Mouse (Mus musculus) adrenal gland, adult (tissue): ENCODE measurements at regions not wholly inside any gene's neighbourhood (a gene's known extent, or its start where the extent isn't known, plus 50 kb on each side); places are given as distances from the start of the nearest gene placed in this dataset.

Source experiments
- DNase-seq, 2 experiments: peaks; one replicate each; pipeline ENCODE4 v3.0.0; 2022 to 2023; ENCODE audit warnings: low spot score in 1 of 2; ENCODE audit not compliant: inconsistent age in 2 of 2

- DNase-seq = no peak
Observed at GRCm38 (mm10) chr11:113021533-113021932, 239.5 kb downstream of the Sox9 start.

- DNase-seq = peak; percentile 42 to 51
Observed at GRCm38 (mm10) chr11:113026994-113027393, 245.0 kb downstream of the Sox9 start.

DNA sequence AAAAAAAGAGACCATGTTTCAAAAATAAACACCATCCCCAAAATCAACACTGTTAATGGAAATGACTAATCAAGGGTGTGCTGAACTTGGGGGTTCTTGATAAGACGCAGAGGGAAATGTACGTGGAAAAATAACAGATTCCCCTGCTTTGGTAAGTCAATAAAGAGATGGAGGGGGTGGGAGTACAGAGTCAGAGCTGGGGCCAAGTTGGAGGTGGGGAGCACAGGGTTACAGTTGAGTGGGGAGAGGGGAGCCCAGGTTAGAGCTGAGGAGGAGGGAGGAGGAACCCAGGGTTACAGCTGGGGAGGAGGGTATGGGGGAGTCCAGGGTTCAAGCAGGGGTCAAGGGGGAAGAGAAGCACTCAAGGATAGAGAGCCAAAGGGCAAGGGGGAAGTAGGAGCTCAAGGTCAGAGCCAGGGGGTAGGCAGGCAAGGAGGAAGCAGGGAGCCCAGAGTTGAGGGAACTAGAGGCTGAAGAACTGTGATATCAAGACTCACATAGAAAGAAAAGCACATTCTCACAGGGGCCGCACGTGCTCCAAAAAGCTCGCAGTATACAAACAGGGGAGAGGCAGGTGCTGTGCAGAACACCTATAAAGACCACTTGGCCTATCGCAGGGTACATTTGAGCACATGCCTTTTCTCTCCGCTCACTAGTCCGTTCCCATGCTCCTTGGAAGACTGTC, 246.4 kb downstream of the Sox9 start:
- no peak for DNase-seq

GRCm38 (mm10) chr11:113031405-113031804, 249.4 kb downstream of the Sox9 start:
- peak in 1 of 2 experiments; percentile 46 for DNase-seq

DNA sequence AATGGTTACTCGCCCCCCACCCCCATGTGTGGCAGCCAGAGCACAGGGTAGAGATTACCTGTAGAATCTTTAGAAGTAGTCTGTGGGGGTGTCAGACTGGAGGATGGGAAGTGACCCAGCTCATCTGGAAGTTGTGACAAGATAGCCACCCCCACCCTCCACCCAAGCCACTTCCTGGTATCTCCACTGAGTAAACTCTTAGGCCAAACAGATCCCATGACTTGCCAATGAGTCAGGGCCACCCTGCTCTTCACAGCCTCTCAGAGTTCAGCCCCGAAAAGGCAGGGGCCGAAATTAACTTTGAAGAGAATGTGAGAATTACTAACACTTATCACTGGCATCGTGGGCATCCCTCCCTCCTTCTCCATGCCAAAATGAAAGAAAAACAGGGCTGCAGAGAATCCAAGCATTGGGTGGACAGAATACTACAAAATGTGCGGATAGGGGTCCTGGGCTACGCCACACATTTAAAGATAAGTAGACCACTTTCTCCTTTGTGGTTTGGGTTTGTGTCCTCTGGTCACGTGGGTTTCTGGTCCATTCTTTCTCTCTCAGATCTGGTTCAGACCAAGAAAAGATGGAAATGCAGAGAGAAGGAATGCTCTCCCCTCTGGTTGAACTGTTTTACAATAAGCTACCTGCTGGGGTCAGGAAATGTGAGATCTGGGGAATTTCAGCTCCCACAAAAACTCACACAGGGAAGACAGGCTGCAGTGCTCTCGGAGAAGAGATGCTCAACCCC, 250.6 kb downstream of the Sox9 start:
- no peak for DNase-seq

DNA sequence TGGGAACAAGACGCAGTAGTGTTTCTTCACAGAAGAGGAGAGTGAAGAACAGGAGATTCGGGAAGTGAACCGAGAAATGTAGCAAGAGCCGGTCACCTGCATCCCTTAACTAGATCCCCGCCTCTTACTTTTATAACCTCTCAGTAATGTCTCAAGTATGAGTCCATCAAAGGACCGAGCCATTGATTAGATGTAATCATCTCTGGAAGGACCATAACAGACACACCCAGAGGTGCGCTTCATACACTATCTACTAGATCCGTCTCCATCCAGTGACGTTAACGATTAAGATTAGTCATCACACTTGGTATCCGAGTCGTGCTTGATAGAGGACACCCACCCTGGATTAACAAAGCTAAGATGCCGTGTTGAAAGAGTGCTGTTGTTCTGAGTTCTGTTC, 252.9 kb downstream of the Sox9 start:
- no peak for DNase-seq

DNA sequence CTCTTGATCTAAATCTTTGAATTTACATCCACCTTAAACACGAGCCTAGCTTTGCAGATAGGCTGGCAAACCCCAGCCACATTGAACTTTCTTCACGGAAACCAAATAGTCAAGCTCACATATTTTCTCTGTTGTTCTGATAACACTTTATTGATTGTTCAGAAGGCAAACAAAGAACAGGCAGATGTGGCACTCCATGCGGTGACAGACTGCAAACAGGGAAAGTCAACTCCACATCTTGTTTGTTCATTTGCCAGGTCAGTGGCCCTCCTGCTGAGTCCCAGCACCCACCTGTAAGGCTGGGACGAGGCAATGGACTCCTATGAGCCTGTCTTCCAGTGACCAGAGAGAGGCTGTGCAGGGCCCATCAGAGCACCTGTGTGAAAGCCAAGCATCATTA, 255.7 kb downstream of the Sox9 start:
- no peak for DNase-seq

GRCm38 (mm10) chr11:113042710-113043109, 260.7 kb downstream of the Sox9 start:
- peak in 1 of 2 experiments; percentile 51 for DNase-seq

DNA sequence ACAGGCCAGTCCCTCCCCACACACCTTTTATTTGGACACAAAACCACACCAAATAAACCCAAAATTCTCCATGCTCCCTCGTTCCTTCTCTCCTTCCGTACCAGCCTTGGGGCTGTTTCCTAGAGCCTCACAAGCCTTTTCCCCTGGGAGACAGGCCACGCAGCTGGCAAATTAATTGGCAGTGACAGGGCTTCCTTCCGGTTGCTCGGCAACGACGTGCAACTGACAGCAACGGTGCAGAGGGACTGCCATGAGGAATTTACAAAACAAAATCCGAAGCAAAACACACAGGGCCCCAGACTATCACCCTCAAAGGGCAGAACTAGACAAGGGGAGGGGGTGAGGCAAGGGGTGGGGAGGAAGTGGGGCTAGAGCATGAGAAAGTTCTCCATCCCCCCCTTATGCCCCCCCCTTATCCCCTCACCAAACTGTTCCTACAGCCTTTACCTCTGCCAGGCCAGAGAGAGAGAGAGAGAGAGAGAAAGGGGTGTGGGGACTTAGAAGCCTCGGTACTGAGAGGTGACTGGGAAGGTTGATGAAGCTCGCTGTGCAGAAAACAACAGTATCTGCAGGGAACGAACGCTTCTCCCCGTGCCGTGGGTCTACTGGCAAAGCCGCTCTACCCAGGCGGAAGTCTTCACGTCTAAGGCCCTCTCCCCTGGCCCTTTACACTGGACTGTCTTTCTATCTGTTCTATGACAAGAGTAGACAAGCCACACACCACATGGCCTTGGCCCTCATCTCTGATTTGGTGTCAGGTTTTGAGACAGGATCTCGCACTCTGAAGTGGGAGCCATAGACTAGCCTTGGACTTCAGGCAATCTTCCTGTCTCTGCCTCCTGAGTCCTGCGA, 264.4 kb downstream of the Sox9 start:
- DNase-seq = peak; percentile 50 to 72

DNA sequence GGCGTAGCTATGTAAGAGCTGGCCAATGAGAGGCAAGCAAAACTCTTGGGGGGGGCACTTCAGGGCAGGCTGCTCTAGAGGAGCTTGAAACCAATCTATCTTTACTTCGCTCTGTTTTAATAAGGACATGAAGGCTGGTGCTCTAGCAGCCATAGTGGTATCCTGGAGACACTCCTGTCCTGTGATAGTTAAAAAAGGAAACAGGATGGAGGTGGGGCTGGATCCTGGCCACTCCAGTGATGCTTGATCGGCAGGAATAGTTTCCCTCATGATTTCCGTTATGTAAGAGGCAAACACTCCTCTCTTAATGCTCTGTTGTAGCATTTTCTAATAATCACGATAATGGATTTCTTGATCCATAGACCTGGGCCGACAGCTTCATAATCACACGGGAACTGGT, 266.1 kb downstream of the Sox9 start:
- DNase-seq = no peak

DNA sequence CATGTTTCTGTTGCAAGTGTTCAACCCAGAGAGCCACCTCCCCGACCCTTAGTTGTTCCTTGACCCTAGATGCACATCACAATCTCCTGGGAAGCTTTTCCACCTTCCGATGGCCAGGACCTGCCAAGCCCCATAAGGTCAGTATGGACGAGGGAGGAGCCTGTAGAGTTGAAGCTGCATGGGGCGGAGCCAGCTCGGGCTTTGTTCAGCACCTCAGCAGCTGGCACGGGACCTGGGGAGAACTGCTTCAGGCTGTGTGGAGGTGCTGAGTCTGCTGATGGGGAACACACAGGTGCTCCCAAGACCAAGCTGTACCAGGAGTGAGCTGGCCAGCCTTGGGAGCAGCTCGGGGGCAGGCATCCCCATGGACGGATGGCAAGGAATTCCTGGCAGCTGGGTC, 267.6 kb downstream of the Sox9 start:
- DNase-seq = no peak

DNA sequence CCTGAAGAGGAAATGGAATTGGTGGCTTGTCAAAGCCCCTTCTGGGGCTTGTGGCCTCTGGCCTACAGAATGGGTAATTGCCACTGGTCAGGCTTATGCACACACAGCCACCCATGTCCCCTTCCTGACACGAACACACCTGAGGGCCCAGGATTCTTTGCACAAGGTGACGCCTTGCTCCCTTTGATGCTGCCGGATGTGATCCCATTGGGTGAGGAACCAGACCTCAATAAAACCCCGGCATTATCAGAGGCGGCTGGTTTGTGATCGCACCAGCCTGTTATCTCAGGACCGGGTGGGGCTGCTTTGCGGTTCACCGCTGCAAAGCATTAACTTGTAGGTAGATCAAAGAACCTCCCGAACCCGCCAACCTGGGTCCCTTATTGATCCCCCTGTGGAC, 270.5 kb downstream of the Sox9 start:
- no peak for DNase-seq

- DNase-seq = no peak
Observed at GRCm38 (mm10) chr11:113056042-113056632, 274.1 kb downstream of the Sox9 start.

DNA sequence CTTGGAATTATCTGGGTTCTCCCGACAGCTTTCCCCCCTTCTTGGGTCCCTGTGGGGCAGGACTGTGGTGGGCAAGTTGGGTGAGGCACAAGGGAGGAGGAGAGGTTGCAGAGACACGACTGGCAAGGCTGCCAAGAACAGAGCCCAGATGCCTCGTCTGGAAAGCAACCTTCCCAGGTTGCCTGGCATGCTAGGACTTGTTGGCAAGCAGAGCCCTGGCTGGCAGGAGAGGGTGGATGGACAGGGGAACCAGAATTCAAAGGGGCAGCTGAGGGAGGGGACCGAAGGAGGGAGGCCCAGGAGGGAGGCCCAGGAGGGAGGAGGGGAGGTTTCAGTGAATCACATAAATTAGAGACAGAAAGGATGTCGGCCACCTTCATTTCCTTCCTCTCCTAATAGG, 274.8 kb downstream of the Sox9 start:
- DNase-seq = no peak

DNA sequence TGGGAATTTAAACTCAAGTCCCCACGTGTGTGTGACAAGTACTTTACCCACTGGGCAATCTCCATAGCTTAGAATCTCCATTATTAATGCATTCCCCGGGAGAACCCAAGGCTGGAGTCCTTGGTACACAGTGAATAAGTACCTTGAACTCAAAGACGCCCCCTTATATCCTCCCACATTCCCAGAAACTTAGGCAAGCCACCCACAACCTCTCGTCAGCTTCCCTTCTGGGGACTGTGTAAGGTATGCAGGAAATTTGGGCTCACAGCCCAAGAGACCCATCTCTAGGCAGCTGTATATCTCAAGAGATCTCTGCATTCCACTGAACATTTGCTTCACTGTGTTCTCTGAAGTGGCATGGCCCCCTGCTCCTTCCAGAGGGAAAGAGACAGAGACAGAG, 288.3 kb downstream of the Sox9 start:
- DNase-seq = no peak

- DNase-seq = peak in 1 of 2 experiments; percentile 39
Observed at GRCm38 (mm10) chr11:113071942-113072341, 289.9 kb downstream of the Sox9 start.

- DNase-seq = no peak
Observed at GRCm38 (mm10) chr11:113074328-113074727, 292.3 kb downstream of the Sox9 start.

DNA sequence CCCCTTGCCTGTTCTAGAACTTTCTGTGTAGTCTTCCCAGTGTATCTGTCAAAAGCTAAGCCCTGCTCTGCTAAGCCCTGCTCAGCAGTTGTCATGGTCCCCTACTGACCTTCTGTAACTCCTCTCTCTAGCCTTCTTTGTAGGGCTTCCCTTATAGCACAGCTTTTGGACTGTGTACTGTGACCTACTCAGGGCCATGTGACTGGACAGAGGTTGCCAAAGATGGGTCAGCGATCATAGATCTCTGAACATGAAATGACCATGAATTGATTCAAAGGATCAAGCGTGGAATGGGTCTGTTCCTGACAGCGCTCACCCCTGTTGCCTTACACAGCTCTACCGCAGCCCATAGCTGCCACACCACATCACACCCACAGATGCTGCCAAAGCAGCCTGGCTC, 294.3 kb downstream of the Sox9 start:
- DNase-seq = no peak

DNA sequence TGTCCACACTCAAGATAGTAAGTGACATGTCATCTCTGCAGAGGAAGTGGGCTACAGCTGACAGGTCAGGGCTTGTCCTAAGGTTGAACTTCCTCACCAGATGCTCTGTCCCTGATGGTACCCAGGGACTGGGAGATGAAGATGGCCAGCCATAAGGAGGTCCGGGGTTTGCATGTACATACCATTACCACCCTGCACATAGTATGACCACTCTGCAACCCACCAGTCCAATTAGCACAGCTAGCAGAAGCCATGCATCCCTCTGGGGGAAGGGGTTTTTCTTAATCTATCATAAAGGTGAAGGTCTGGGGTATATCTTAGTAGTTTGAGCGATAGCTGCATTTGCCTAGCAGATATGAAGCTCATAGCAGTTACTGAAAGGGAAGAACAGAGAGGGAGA, 298.3 kb downstream of the Sox9 start:
- no peak for DNase-seq

DNA sequence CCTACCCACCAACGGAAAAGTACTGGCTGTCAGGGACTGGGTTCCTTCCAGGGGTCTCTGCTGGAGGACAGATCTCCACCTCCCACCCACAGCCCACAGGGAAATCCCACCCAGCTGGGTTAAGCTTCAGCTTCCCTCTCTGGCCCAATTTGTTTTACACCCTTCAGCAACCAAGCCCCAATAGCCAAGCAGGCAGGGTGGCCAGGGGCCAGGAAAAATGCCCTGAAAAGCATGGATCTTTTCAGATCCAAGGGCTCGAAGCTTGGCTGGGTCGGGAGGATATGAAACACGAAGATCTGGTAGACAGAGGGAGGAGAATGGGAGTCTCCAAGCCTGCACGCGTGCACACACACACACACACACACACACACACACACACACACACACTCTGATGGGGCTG, 302.4 kb downstream of the Sox9 start:
- DNase-seq = no peak

DNA sequence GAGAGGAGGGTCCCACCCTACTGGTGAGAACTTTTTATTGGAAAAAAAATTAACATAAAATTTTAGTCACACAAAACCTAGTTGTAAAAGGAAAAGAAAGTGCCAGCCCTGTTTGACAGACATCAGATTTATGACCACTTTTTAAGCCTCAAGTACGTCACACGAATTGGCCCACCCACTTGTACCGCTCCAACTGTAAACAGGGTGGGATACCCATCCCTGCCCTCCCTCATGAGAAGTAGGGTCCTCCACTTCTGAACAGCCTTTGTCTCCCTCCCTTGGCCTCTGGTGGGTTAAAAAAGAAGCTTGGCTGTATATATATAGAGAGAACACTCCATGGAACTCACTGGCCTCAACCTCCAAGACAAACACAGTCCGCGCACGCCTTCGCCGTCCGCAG, 303.5 kb downstream of the Sox9 start:
- DNase-seq = no peak
